Mouse (Mus musculus) embryo, embryonic 10 days (tissue): Measurements from ENCODE around the gene Serpina1b.
A peak's percentile ranks its signal among the peaks of the same experiment; 100 is the strongest.
"Not testable (repeated sequence)": the region's sequence is repeated elsewhere in the genome, so short reads cannot be mapped to it uniquely, and the experiment has no call there.

Experiments
- DNase-seq: peaks from one replicate; pipeline ENCODE4 v3.0.0-alpha.2; 2015; ENCODE audit warnings: low spot score

Serpina1b gene

DNA sequence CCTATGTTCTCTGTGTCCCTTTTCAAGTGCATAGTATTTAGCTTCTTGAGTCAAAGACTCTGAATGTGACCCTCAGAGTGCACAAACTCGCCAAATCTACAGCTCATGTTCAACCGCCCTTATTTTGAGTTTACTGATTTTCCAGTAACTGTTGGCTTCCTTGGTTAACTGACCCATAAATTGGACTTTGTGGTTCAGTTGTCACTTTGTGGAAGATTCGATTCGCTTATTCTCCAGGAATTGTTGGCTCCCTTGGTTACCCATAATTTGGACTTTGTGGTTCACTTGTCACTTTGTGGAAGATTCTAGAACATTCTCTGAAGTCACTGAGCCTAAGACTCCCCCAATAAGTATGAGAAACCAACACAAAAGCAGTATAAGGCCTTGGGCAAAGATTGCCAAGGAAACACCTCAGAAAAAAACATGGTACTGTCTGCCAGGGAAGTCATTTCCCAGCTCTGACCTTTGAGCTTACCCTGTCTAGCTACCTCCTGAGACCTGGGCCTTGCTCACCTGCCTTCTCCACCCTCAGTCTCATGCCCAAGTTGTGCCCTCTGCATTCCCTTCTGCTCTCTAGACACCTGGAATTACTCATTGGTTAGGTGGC is 129.9 kb downstream of the Serpina1b start:
- no peak for DNase-seq

DNA sequence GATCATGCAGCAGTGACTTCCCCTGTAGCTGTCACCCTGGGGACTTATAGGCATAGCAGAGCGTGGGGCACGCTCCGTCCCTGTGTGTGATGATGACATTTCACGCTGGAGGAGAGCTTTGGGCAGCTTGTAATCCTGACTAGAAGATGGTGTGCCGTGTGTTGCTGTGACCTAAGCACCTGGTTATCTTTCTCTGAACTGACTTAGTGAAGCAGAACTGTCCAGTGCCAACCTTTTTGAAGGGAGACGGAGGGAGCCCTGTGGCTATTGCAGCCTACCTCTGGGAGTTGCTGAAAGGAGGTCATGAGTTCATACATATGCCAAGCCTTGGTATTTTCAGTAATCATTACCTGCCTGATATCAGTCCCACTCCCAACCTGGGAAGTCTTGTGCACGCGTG is 134.7 kb downstream of the Serpina1b start, which contains the start of gene Serpina1f:
Gene Serpina1f (minus strand): TSS at position 101 of the 400 bp plus-strand sequence.
- DNase-seq, result no peak

GRCm38 (mm10) chr12:103688221-103688814 is 141.9 kb downstream of the Serpina1b start:
- peak; percentile 28 for DNase-seq

- peak; percentile 44 for DNase-seq
These were observed 143.2 kb downstream of the Serpina1b start for GRCm38 (mm10) chr12:103687021-103687420.

- DNase-seq, result no peak
These were observed 144.1 kb downstream of the Serpina1b start for GRCm38 (mm10) chr12:103686050-103686449.

GRCm38 (mm10) chr12:103685386-103685785 is 144.8 kb downstream of the Serpina1b start:
- no peak for DNase-seq

GRCm38 (mm10) chr12:103683775-103684174 is 146.4 kb downstream of the Serpina1b start:
- no peak for DNase-seq

GRCm38 (mm10) chr12:103681739-103682138 is 148.4 kb downstream of the Serpina1b start:
- DNase-seq, result no peak

DNA sequence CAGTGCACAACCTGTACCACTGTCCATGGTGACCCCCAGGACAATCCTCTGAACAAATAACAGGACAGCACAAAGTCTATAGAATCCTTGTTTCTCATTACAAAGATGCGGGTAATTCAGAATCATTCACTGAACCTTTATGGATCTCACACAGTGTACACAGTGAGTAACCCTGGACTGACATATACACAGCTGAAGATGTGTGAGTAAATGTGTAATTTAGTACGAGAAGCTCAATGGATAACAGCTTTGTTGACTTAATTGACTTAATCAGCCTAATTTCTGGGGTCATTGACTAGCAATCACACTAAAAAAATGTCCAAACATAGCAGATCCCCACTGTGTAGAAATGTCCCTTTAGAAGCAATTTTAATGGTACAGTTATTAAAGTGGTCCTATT is 149.0 kb downstream of the Serpina1b start:
- DNase-seq, result no peak

DNA sequence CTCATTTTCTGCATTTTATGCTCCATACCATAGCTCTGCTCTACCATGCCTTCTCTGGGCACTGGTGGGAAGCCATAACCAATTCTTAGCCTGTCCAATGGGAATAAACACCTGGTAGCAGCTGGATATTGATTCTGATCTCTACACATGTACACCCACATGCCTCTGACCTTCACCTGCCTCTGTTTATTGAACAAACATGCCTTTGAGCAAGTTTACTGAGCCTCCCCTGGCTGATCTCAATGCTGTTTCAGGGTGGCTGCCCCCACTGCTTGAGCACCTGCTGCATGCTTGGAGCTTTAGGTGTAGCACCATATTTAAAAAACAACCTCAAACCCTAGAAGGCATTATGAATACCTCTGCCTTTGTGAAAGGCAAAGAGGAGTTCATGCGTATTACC is 150.3 kb downstream of the Serpina1b start:
- DNase-seq, result not testable (repeated sequence)
